Mouse (Mus musculus): ENCODE results near the gene Slc4a4. TPM values are rescaled to one million over a fixed set of nuclear protein-coding genes. Genes with fewer than 3 reads are reported as not detected.

The Slc4a4 gene
- polyA plus RNA-seq, 1 experiment from 2014 or later, result 12.2 TPM

DNA sequence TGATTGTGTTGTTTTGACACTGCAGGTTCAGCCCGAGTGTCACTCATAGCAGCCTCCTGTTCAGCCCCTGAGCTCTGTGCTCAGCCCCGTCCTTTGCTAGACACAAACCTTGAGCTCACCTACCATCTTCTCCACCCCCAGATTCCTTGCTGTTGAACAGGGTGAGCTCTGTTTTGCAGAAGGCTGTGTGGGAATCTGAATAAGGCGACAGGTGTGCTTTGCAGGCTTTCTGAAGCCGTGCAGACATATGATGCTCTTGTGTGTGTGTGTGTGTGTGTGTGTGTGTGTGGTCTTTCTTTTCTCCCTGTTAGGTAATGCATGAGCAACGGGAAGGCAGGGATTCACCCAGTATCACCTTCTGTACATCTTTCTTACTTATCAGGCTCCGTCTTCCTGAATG, 241.6 kb downstream of the Slc4a4 start:
- 92% methylated on average over 6 of the region's 6 CpGs for WGBS
- no peak for ATAC-seq (ENCODE audit: low FRiP score)

GRCm38 (mm10) chr5:89135776-89136175, 249.2 kb downstream of the Slc4a4 start:
- no peak overlapping the region for H3K9ac ChIP-seq (replicated peaks)
- H3K4me2 ChIP-seq, result no peak overlapping the region
- no peak overlapping the region for H3K27ac ChIP-seq (replicated peaks)
- no peak overlapping the region for H3K4me3 ChIP-seq (replicated peaks)
- 64% methylated on average over 11 of the region's 11 CpGs for WGBS
- H3K27me3 ChIP-seq (replicated peaks), result no peaks in the 10 kb centered on the region
- ATAC-seq (ENCODE audit: low FRiP score), result peak; percentile 33; the same call in 1 of the 2 replicates
- H3K4me1 ChIP-seq, result no peaks in the 10 kb centered on the region
- H3K9me3 ChIP-seq (replicated peaks), result no peaks in the 10 kb centered on the region
- no peaks in the 10 kb centered on the region for H3K36me3 ChIP-seq

More for the DNA sequence above, 241.6 kb downstream of the Slc4a4 start:
- H3K27me3 ChIP-seq (replicated peaks), result no peaks in the 10 kb centered on the region
- no peaks in the 10 kb centered on the region for H3K4me1 ChIP-seq
- no peaks in the 10 kb centered on the region for H3K9me3 ChIP-seq (replicated peaks)
- H3K4me2 ChIP-seq, result no peak overlapping the region
- no peaks in the 10 kb centered on the region for H3K36me3 ChIP-seq
- H3K9ac ChIP-seq (replicated peaks), result no peak overlapping the region
- H3K4me3 ChIP-seq (replicated peaks), result no peak overlapping the region
- H3K27ac ChIP-seq (replicated peaks), result no peak overlapping the region

- no peaks in the 10 kb centered on the region for H3K9me3 ChIP-seq (replicated peaks)
- ATAC-seq (ENCODE audit: low FRiP score), result no peak
- H3K4me3 ChIP-seq (replicated peaks), result no peak overlapping the region
- no peak overlapping the region for H3K27ac ChIP-seq (replicated peaks)
- no peak overlapping the region for H3K4me2 ChIP-seq
- no peak overlapping the region for H3K9ac ChIP-seq (replicated peaks)
- WGBS, result 95% methylated on average over 2 of the region's 2 CpGs
- no peaks in the 10 kb centered on the region for H3K36me3 ChIP-seq
- H3K27me3 ChIP-seq (replicated peaks), result no peaks in the 10 kb centered on the region
- no peaks in the 10 kb centered on the region for H3K4me1 ChIP-seq
These were observed 253.5 kb downstream of the Slc4a4 start for GRCm38 (mm10) chr5:89140070-89140469.

DNA sequence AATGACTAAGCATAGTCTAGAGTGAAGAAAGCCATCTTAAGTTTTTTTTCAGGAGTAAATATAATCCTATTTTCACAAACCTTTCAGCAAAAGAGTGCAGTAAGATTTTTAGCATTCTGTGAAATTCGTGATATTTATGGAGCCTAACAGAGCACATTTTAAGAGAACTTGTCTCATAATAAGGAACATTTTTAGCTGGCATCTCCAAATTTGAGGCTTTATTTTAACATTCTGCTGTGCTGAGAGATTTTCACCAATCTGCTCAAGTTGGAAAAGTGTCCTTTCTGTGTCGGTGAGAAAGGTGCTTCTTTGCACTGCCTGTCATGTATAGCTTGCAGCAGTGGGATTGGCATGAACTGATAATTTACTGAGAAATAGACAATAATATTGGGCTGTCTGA, 255.1 kb downstream of the Slc4a4 start:
- H3K36me3 ChIP-seq, result no peaks in the 10 kb centered on the region
- no peak overlapping the region for H3K9ac ChIP-seq (replicated peaks)
- H3K4me2 ChIP-seq, result no peak overlapping the region
- 92% methylated on average over 2 of the region's 2 CpGs for WGBS
- H3K27me3 ChIP-seq (replicated peaks), result no peaks in the 10 kb centered on the region
- no peak for ATAC-seq (ENCODE audit: low FRiP score)
- no peaks in the 10 kb centered on the region for H3K4me1 ChIP-seq
- no peak overlapping the region for H3K4me3 ChIP-seq (replicated peaks)
- H3K9me3 ChIP-seq (replicated peaks), result no peaks in the 10 kb centered on the region
- H3K27ac ChIP-seq (replicated peaks), result no peak overlapping the region

GRCm38 (mm10) chr5:89146276-89146675, 259.7 kb downstream of the Slc4a4 start:
- peak overlapping the region; percentile 5; the same call in 1 of the 2 replicates for H3K27ac ChIP-seq (replicated peaks)
- no peak overlapping the region for H3K4me3 ChIP-seq (replicated peaks)
- ATAC-seq (ENCODE audit: low FRiP score), result no peak
- WGBS, result 94% methylated on average over 2 of the region's 2 CpGs
- H3K36me3 ChIP-seq, result no peaks in the 10 kb centered on the region
- H3K9ac ChIP-seq (replicated peaks), result no peak overlapping the region
- H3K4me1 ChIP-seq, result 0 out of 2 replicates have a peak, but pooled peaks cover 5% of the 10 kb centered on the region
- no peaks in the 10 kb centered on the region for H3K27me3 ChIP-seq (replicated peaks)
- H3K4me2 ChIP-seq, result no peak overlapping the region
- H3K9me3 ChIP-seq (replicated peaks), result no peaks in the 10 kb centered on the region

GRCm38 (mm10) chr5:89147282-89147790, 260.7 kb downstream of the Slc4a4 start:
- ATAC-seq (ENCODE audit: low FRiP score), result peak; percentile 54; the same call in 1 of the 2 replicates
- no peak overlapping the region for H3K9ac ChIP-seq (replicated peaks)
- H3K9me3 ChIP-seq (replicated peaks), result no peaks in the 10 kb centered on the region
- no peaks in the 10 kb centered on the region for H3K36me3 ChIP-seq
- H3K27me3 ChIP-seq (replicated peaks), result no peaks in the 10 kb centered on the region
- H3K4me1 ChIP-seq, result 0 out of 2 replicates have a peak, but pooled peaks cover 5% of the 10 kb centered on the region
- no peak overlapping the region for H3K27ac ChIP-seq (replicated peaks)
- H3K4me2 ChIP-seq, result peak overlapping the region; percentile 32
- WGBS, result 56% methylated on average over 13 of the region's 13 CpGs
- no peak overlapping the region for H3K4me3 ChIP-seq (replicated peaks)

GRCm38 (mm10) chr5:89149436-89150040, 262.9 kb downstream of the Slc4a4 start:
- Histone ChIP-seq H3K9me3 (replicated peaks) (no peaks in the 10 kb centered on the region), H3K27me3 (replicated peaks) (no peaks in the 10 kb centered on the region), H3K36me3 (no peaks in the 10 kb centered on the region), H3K4me3 (replicated peaks) (no peak overlapping the region), H3K9ac (replicated peaks) (no peak overlapping the region), H3K4me1 (0 out of 2 replicates have a peak, but pooled peaks cover 5% of the 10 kb centered on the region), H3K27ac (replicated peaks) (no peak overlapping the region), H3K4me2 (no peak overlapping the region)
- 52% methylated on average over 2 of the region's 2 CpGs for WGBS
- ATAC-seq (ENCODE audit: low FRiP score), result no peak

DNA sequence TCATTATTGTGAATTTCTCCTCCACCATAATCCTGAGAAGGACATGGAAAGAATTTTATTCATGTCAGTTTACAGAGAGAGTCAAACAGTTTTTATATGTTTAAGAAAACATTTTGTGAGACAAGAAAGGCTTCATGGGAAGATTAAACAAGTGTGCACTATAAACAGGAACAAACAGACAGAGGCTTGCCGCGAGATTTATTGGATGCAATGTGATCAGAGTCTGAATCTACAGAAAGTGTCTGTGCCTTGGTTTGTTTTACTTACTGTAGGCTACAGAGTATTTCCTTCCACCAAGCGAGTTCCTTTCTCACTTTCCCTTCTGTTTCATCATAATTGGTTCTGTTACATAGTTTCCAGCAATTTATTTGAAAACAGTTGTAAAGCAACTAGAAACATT, 264.5 kb downstream of the Slc4a4 start:
- no peaks in the 10 kb centered on the region for H3K36me3 ChIP-seq
- H3K4me1 ChIP-seq, result 0 out of 2 replicates have a peak, but pooled peaks cover 5% of the 10 kb centered on the region
- H3K9ac ChIP-seq (replicated peaks), result no peak overlapping the region
- no peak for ATAC-seq (ENCODE audit: low FRiP score)
- no peaks in the 10 kb centered on the region for H3K9me3 ChIP-seq (replicated peaks)
- WGBS, result 80% methylated on average over 3 of the region's 3 CpGs
- H3K4me3 ChIP-seq (replicated peaks), result no peak overlapping the region
- no peaks in the 10 kb centered on the region for H3K27me3 ChIP-seq (replicated peaks)
- no peak overlapping the region for H3K27ac ChIP-seq (replicated peaks)
- no peak overlapping the region for H3K4me2 ChIP-seq

DNA sequence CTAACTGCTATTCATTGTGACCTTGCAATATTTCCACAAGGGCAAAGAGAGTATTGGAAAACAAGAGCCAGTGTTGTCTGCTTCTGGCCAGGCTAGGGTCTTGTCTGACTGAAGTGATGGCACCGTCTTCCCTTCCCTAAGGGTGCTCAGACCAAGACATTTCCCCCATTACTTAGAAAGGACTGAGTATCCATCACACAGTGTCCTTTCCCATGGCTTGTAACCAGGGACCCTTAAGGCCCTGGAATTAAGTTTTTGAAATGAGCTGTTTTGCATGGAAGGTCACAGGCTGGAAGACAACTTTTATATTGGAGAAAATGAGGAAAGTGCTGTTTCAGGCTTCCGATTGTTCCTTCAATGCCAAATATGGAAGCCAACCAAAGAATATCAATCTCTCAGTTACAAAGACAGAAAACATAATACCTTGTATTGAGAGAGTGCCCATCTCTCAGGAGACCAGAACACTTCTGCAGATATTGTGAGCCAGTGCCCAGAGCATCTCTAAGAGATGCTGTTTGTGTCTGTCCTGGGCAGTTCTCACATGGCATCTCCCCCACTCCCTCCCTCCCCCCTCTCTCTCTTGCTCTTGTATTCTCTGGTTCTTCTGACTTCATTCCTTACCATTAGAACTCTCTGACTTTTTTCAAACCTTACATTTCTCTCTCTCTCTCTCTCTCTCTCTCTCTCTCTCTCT, 284.6 kb downstream of the Slc4a4 start:
- H3K4me3 ChIP-seq (replicated peaks), result no peak overlapping the region
- H3K27me3 ChIP-seq (replicated peaks), result no peaks in the 10 kb centered on the region
- no peak overlapping the region for H3K4me2 ChIP-seq
- no peak overlapping the region for H3K9ac ChIP-seq (replicated peaks)
- WGBS, result 77% methylated on average over 2 of the region's 2 CpGs
- ATAC-seq (ENCODE audit: low FRiP score), result peak; percentile 86
- no peaks in the 10 kb centered on the region for H3K36me3 ChIP-seq
- H3K9me3 ChIP-seq (replicated peaks), result no peaks in the 10 kb centered on the region
- H3K27ac ChIP-seq (replicated peaks), result no peak overlapping the region; the same call in 1 of the 2 replicates
- H3K4me1 ChIP-seq, result 0 out of 2 replicates have a peak, but pooled peaks cover 6% of the 10 kb centered on the region

DNA sequence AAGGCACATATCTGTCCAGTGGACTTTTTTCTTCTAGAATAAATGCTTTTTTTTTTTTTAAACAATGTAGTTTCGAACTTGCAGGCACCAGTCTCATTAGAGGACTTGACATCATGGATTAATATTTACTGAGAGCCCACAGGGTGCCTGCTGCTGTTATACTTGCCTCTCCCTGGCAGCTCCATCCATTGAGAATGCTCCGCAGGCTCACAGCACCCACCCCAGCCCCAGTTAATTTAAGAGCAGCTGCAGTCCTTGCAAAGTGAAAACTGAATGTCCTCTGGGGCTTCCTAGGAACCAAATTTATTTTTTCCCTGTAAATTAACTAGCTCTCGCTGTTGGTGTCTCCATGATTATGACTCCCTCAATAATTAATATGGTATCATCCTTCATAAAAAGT, 303.4 kb downstream of the Slc4a4 start:
- Histone ChIP-seq H3K4me1 (peaks cover 4% of the 10 kb centered on the region; the same call in 1 of the 2 replicates), H3K4me3 (replicated peaks) (no peak overlapping the region), H3K27ac (replicated peaks) (no peak overlapping the region), H3K36me3 (no peaks in the 10 kb centered on the region), H3K4me2 (no peak overlapping the region), H3K27me3 (replicated peaks) (no peaks in the 10 kb centered on the region), H3K9me3 (replicated peaks) (no peaks in the 10 kb centered on the region), H3K9ac (replicated peaks) (no peak overlapping the region)
- WGBS, result 14% methylated on average over 3 of the region's 3 CpGs
- ATAC-seq (ENCODE audit: low FRiP score), result peak; percentile 86

DNA sequence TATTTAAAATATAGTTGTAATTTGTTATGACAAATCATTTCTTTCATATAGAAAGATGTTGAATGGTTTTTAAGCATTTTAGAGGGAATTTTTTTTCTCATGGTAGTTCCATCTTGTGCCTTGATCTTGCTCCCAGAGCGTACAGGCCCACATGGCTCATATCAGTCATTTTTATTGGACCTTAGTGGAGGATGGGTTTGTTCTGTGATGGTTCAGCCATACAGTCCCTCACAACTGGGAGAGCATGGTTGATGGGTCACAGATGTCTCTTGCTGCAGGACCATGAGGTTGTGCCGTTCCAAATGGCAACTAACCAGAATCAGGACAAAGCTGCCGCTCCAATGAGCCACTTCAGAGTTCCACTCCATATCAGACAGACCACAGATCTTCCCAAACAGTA, 308.0 kb downstream of the Slc4a4 start:
- Histone ChIP-seq H3K36me3 (no peaks in the 10 kb centered on the region), H3K4me1 (peaks cover 4% of the 10 kb centered on the region; the same call in 1 of the 2 replicates), H3K4me3 (replicated peaks) (no peak overlapping the region), H3K9me3 (replicated peaks) (no peaks in the 10 kb centered on the region), H3K27me3 (replicated peaks) (no peaks in the 10 kb centered on the region), H3K9ac (replicated peaks) (no peak overlapping the region), H3K27ac (replicated peaks) (no peak overlapping the region), H3K4me2 (no peak overlapping the region)
- WGBS, result 94% methylated on average over 3 of the region's 3 CpGs
- ATAC-seq (ENCODE audit: low FRiP score), result no peak

DNA sequence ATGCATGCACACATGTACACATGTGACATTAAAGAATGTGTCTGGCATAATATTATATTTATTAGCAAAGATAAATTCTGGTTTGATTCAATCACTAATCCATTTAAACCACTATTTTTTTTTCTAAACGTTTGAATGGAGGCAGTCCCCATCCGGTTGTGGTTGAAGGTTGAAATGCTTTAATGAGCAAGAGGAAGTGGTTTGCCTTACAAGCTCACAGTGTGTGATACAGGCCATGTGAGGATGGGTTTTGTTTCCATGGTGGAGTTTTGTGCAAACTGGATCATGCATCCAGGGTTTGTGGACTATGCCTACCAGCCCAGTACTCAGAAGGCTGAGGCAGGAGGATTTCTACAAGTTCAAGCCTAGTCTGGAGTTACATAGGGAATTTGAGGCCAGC, 311.9 kb downstream of the Slc4a4 start:
- H3K4me2 ChIP-seq, result no peak overlapping the region
- H3K27ac ChIP-seq (replicated peaks), result no peak overlapping the region
- 77% methylated on average over 2 of the region's 2 CpGs for WGBS
- H3K9ac ChIP-seq (replicated peaks), result no peak overlapping the region
- no peak for ATAC-seq (ENCODE audit: low FRiP score)
- H3K9me3 ChIP-seq (replicated peaks), result no peaks in the 10 kb centered on the region
- no peaks in the 10 kb centered on the region for H3K4me1 ChIP-seq
- no peak overlapping the region for H3K4me3 ChIP-seq (replicated peaks)
- H3K27me3 ChIP-seq (replicated peaks), result no peaks in the 10 kb centered on the region
- H3K36me3 ChIP-seq, result no peaks in the 10 kb centered on the region

All from neural tube, embryonic 15.5 days (tissue).